Mouse (Mus musculus): Measurements from ENCODE around the gene Cd96. TPM values are rescaled to one million over a fixed set of nuclear protein-coding genes. Genes with fewer than 3 reads are reported as not detected.
A peak's percentile ranks its signal among the peaks of the same experiment; 100 is the strongest.

Gene Cd96
- polyA plus RNA-seq, 1 experiment from 2014 or later = not detected

DNA sequence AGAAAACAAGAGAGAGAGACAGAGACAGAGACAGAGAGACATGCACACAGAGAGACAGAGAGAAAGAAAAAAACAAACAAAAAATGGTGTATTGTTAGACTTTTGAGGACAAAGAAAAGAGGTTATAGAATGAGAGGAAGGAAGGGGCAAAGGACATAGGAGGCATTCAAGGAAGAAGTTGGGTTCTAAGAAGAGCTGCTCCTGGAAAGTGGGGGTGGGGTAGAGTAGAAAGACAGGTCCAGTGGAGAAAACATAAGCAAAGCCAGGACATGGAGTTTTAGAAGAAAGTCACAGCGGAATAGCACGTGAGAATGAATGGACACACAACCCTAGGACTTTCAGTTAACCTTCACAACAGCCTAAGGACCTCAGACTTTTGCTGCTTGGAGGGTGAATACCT lies 99.7 kb downstream of the Cd96 start:
- Histone ChIP-seq H3K27ac (ENCODE audit: low read length) (no peak overlapping the region), H3K27me3 (replicated peaks; ENCODE audit: control insufficient read depth, insufficient read depth, low read length) (no peaks in the 10 kb centered on the region), H3K4me1 (replicated peaks; ENCODE audit: control insufficient read depth, insufficient read depth, low read length) (no peaks in the 10 kb centered on the region), H3K4me3 (replicated peaks; ENCODE audit: low read length) (no peak overlapping the region), H3K9me3 (ENCODE audit: control insufficient read depth, low read length) (no peaks in the 10 kb centered on the region), H3K9ac (replicated peaks; ENCODE audit: low read depth, low read length) (no peak overlapping the region), H3K36me3 (ENCODE audit: control insufficient read depth, insufficient read depth) (no peaks in the 10 kb centered on the region), H3K4me2 (ENCODE audit: low read length) (no peak overlapping the region)
- no peak for ATAC-seq
- 93% methylated on average over 2 of the region's 2 CpGs for WGBS

DNA sequence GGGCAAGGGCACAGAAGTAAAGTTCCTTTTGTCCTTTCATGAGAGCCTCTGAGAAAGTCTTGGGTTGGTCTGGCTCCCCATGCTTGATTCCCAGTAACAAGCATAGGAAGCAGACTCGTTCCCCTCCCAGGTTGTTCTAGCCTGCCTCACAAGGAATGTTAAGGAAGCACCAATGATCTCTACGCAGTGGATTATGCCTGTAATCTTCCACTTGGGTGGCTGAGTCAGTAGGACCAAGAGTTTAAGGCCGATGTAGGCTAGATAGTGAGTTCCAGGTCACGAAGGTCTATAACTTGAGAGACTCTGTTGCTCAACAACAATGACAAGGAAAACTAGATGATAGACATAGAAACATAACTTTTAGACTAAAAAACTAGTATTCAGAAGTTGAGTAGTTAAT lies 100.3 kb downstream of the Cd96 start:
- Histone ChIP-seq H3K4me2 (ENCODE audit: low read length) (no peak overlapping the region), H3K27me3 (replicated peaks; ENCODE audit: control insufficient read depth, insufficient read depth, low read length) (no peaks in the 10 kb centered on the region), H3K9me3 (ENCODE audit: control insufficient read depth, low read length) (no peaks in the 10 kb centered on the region), H3K9ac (replicated peaks; ENCODE audit: low read depth, low read length) (no peak overlapping the region), H3K4me1 (replicated peaks; ENCODE audit: control insufficient read depth, insufficient read depth, low read length) (no peaks in the 10 kb centered on the region), H3K27ac (ENCODE audit: low read length) (no peak overlapping the region), H3K4me3 (replicated peaks; ENCODE audit: low read length) (no peak overlapping the region), H3K36me3 (ENCODE audit: control insufficient read depth, insufficient read depth) (no peaks in the 10 kb centered on the region)
- 90% methylated on average over 4 of the region's 4 CpGs for WGBS
- no peak for ATAC-seq

DNA sequence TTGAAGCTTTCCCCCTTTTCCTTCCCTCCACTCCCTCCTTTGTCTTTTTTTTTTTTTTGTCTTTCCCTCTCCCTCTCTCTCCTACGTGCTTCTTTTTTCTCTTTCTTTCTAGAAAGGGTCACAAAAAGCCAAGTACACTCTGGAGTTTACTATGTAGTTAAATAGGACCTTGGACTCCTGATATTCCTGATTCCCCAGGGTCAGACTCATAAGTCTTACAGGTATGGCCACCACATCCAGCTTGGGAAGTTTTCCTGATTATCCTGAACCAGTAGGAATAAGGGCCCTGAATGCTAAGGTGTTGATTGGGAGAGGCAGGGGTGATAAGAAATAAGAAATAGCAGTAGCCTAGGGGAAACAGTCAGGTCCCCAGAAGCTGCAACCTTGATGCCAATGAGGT lies 100.7 kb downstream of the Cd96 start:
- Histone ChIP-seq H3K4me1 (replicated peaks; ENCODE audit: control insufficient read depth, insufficient read depth, low read length) (no peaks in the 10 kb centered on the region), H3K9me3 (ENCODE audit: control insufficient read depth, low read length) (no peaks in the 10 kb centered on the region), H3K9ac (replicated peaks; ENCODE audit: low read depth, low read length) (no peak overlapping the region), H3K4me2 (ENCODE audit: low read length) (no peak overlapping the region), H3K36me3 (ENCODE audit: control insufficient read depth, insufficient read depth) (no peaks in the 10 kb centered on the region), H3K27ac (ENCODE audit: low read length) (no peak overlapping the region), H3K27me3 (replicated peaks; ENCODE audit: control insufficient read depth, insufficient read depth, low read length) (no peaks in the 10 kb centered on the region), H3K4me3 (replicated peaks; ENCODE audit: low read length) (no peak overlapping the region)
- 58% methylated on average over 1 of the region's 1 CpGs for WGBS
- no peak for ATAC-seq

DNA sequence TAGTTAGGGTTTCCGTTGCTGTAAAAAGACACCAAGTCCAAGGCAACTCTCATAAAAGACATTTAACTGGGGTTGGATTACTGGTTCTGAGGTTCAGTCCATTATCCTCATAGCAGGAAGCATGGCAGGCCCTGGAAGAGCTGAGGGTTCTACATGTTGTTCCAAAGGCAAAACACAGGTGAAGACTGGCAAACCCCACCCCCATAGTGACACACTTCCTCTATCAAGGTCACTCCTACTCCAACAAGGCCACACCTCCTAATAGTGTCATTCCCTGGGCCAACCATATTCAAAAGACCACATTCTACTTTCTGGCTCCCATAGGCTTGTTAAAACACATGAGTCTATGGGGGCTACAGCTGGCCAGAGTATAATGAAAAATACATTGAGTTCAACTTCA lies 108.4 kb downstream of the Cd96 start:
- Histone ChIP-seq H3K4me1 (replicated peaks; ENCODE audit: control insufficient read depth, insufficient read depth, low read length) (peaks cover 18% of the 10 kb centered on the region), H3K36me3 (ENCODE audit: control insufficient read depth, insufficient read depth) (no peaks in the 10 kb centered on the region)
- WGBS = 88% methylated on average over 1 of the region's 1 CpGs

DNA sequence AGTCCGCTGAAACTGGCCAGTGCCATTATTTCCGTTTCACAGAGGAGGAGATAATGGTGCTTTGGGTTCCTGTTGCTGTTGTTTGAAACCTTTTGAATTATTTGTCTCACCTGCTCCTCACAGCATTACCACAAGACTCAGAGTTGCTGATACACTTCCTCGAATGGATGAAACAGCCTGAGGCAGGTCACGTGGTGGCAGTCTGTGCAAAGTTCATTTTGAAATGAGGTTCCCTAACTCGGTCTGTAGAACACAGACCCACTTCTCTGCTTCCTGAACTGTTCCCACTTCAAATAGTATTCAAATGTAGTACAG lies 109.2 kb downstream of the Cd96 start:
- no peaks in the 10 kb centered on the region for H3K9me3 ChIP-seq (ENCODE audit: control insufficient read depth, low read length)
- peak overlapping the region; percentile 89 for H3K4me2 ChIP-seq (ENCODE audit: low read length)
- WGBS = 6% methylated on average over 5 of the region's 5 CpGs
- no peak for ATAC-seq
- peak overlapping the region; percentile 77 for H3K4me3 ChIP-seq (replicated peaks; ENCODE audit: low read length)
- peak overlapping the region; percentile 74 for H3K9ac ChIP-seq (replicated peaks; ENCODE audit: low read depth, low read length)
- H3K36me3 ChIP-seq (ENCODE audit: control insufficient read depth, insufficient read depth) = no peaks in the 10 kb centered on the region
- H3K27me3 ChIP-seq (replicated peaks; ENCODE audit: control insufficient read depth, insufficient read depth, low read length) = no peaks in the 10 kb centered on the region
- peaks cover 20% of the 10 kb centered on the region for H3K4me1 ChIP-seq (replicated peaks; ENCODE audit: control insufficient read depth, insufficient read depth, low read length)
- no peak overlapping the region; the same call in 1 of the 2 replicates for H3K27ac ChIP-seq (ENCODE audit: low read length)

More for the DNA sequence above, 108.4 kb downstream of the Cd96 start:
- Histone ChIP-seq H3K4me3 (replicated peaks; ENCODE audit: low read length) (no peak overlapping the region), H3K27me3 (replicated peaks; ENCODE audit: control insufficient read depth, insufficient read depth, low read length) (no peaks in the 10 kb centered on the region), H3K27ac (ENCODE audit: low read length) (no peak overlapping the region), H3K4me2 (ENCODE audit: low read length) (no peak overlapping the region), H3K9me3 (ENCODE audit: control insufficient read depth, low read length) (no peaks in the 10 kb centered on the region), H3K9ac (replicated peaks; ENCODE audit: low read depth, low read length) (no peak overlapping the region)
- ATAC-seq = no peak

DNA sequence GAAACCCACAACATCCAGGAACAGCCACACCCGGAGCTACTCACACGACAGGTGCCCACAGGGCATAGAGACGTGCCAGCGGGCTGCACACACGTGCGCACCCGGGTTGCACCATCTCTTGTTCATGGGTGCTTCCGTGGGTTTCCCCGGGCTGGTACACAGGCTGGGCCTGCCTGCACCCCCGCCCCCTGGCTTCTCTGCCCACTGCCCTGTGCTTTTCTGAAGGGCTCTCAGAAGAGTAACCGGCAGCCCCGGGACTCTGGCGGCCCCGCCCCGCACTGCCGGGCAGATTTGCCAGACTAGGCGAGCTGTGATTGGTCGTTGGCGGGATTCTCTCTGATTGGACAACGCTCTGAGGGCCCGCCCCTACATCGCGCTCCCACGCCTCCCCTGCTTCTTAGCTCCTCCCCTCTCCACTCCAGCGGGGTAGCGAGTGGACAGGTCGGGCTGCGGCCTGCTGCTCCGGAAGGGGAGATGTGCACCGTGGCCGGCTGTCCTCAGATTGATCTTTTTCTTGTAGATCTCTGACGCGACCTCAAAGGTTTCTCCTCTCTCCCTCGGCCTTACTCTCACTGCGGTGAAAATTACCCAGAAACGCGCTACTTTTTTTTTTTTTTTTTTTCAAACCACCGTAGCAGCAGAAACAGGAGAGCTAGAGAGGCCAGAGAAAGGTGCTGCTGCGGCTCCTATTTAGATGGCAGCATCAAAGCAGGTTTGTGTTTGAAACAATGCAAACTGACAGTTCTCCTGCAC lies 109.7 kb downstream of the Cd96 start, which contains the start of gene Plcxd2:
Plcxd2 (minus strand) TSS at position 66 of the 753 bp plus-strand sequence.
- peaks cover 20% of the 10 kb centered on the region for H3K4me1 ChIP-seq (replicated peaks; ENCODE audit: control insufficient read depth, insufficient read depth, low read length)
- H3K4me2 ChIP-seq (ENCODE audit: low read length) = peak within 1 kb of the TSS; percentile 89
- peak within 1 kb of the TSS; percentile 74 for H3K9ac ChIP-seq (replicated peaks; ENCODE audit: low read depth, low read length)
- WGBS = under 1% methylated on average over 39 of the region's 39 CpGs
- H3K27me3 ChIP-seq (replicated peaks; ENCODE audit: control insufficient read depth, insufficient read depth, low read length) = no peaks in the 10 kb centered on the region
- no peaks in the 10 kb centered on the region for H3K9me3 ChIP-seq (ENCODE audit: control insufficient read depth, low read length)
- ATAC-seq = peak; percentile 99
- H3K36me3 ChIP-seq (ENCODE audit: control insufficient read depth, insufficient read depth) = no peaks in the 10 kb centered on the region
- peak within 1 kb of the TSS; percentile 60 for H3K27ac ChIP-seq (ENCODE audit: low read length)
- H3K4me3 ChIP-seq (replicated peaks; ENCODE audit: low read length) = peak within 1 kb of the TSS; percentile 77

DNA sequence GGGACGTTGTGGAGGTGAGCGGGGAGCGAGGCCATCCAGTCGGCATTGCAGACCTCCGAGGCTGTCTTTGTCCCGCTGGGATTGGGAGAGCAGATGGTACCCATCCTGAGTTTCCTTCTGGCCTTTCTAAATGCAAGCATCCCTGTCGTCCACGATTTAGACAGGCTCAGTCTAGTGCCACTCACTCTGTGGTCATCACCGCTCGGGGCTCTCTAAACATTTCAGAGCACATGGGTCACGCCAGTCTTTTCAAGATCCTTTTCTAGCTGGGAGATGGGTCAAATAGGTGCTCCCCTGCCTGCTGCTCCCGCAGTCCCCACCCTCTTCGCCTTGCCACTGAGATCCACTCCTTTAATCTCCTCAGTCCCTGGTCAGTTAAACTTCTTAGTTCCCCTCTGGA lies 110.3 kb downstream of the Cd96 start:
- H3K36me3 ChIP-seq (ENCODE audit: control insufficient read depth, insufficient read depth) = no peaks in the 10 kb centered on the region
- peak overlapping the region; percentile 60 for H3K27ac ChIP-seq (ENCODE audit: low read length)
- peak overlapping the region; percentile 77 for H3K4me3 ChIP-seq (replicated peaks; ENCODE audit: low read length)
- H3K27me3 ChIP-seq (replicated peaks; ENCODE audit: control insufficient read depth, insufficient read depth, low read length) = no peaks in the 10 kb centered on the region
- H3K4me2 ChIP-seq (ENCODE audit: low read length) = peak overlapping the region; percentile 89
- H3K9ac ChIP-seq (replicated peaks; ENCODE audit: low read depth, low read length) = peak overlapping the region; percentile 74
- peak; percentile 23 for ATAC-seq
- H3K9me3 ChIP-seq (ENCODE audit: control insufficient read depth, low read length) = no peaks in the 10 kb centered on the region
- H3K4me1 ChIP-seq (replicated peaks; ENCODE audit: control insufficient read depth, insufficient read depth, low read length) = peaks cover 20% of the 10 kb centered on the region
- WGBS = under 1% methylated on average over 13 of the region's 13 CpGs

DNA sequence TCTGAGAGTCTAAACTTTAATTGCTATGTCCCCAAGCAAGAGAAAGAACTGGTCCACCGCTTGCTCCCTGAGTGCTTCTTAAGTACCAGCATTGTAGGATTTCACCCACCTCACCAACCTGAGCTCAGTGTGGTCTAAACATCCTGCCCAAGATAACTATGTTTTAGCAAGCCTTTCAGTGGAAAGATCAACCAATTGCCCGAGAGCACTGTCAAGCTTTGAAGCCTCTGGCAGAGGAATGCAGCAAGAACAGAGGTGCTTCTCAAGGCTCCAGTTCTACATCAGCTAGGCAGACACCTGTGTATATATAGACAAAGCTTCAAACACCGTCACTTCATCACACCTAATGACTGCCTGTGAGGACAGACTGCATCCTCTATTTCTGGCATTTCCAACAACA lies 111.3 kb downstream of the Cd96 start:
- Histone ChIP-seq H3K27me3 (replicated peaks; ENCODE audit: control insufficient read depth, insufficient read depth, low read length) (no peaks in the 10 kb centered on the region), H3K27ac (ENCODE audit: low read length) (no peak overlapping the region)
- WGBS = 56% methylated on average over 3 of the region's 3 CpGs

DNA sequence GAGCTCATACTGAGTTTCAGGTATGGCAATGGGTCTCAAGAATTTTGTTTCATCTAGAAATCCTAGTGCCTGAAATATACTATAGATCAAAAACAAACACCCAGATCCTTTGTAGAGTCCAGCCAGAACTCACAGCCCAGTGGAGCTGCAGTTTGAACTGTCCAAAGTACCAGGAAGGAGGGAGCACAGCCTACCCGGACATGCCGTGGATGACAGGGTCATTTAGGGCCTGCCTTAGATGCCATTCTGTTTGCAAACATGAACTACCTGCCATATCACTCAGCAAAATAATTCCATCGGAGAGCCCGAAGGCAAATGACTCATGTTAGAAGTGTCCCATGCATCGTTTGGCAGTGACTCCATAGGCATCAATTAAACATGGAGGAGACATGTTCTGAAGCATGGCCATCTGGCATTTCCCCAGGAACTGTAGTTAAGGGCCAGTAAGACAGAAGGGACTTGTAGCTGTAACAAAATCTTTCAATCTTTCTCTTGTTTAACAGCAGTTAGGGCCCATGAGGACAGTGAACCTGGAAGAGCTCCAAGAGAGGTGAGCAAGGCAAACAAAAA lies 111.9 kb downstream of the Cd96 start:
- WGBS = 48% methylated on average over 5 of the region's 5 CpGs
- Histone ChIP-seq H3K36me3 (ENCODE audit: control insufficient read depth, insufficient read depth) (no peaks in the 10 kb centered on the region), H3K4me1 (replicated peaks; ENCODE audit: control insufficient read depth, insufficient read depth, low read length) (peaks cover 20% of the 10 kb centered on the region), H3K27me3 (replicated peaks; ENCODE audit: control insufficient read depth, insufficient read depth, low read length) (no peaks in the 10 kb centered on the region), H3K4me3 (replicated peaks; ENCODE audit: low read length) (peak overlapping the region; percentile 77), H3K9me3 (ENCODE audit: control insufficient read depth, low read length) (no peaks in the 10 kb centered on the region), H3K27ac (ENCODE audit: low read length) (no peak overlapping the region), H3K4me2 (ENCODE audit: low read length) (peak overlapping the region; percentile 89), H3K9ac (replicated peaks; ENCODE audit: low read depth, low read length) (no peak overlapping the region)
- ATAC-seq = no peak

More for the DNA sequence above, 111.3 kb downstream of the Cd96 start:
- no peak for ATAC-seq
- H3K9me3 ChIP-seq (ENCODE audit: control insufficient read depth, low read length) = no peaks in the 10 kb centered on the region
- no peaks in the 10 kb centered on the region for H3K36me3 ChIP-seq (ENCODE audit: control insufficient read depth, insufficient read depth)
- peaks cover 20% of the 10 kb centered on the region for H3K4me1 ChIP-seq (replicated peaks; ENCODE audit: control insufficient read depth, insufficient read depth, low read length)
- peak overlapping the region; percentile 77 for H3K4me3 ChIP-seq (replicated peaks; ENCODE audit: low read length)
- peak overlapping the region; percentile 41; the same call in 1 of the 2 replicates for H3K9ac ChIP-seq (replicated peaks; ENCODE audit: low read depth, low read length)
- H3K4me2 ChIP-seq (ENCODE audit: low read length) = peak overlapping the region; percentile 89

Measured in forebrain, embryonic 16.5 days (tissue).